Comparison of ENCODE assay signal across 13 mouse cellular contexts in genomic region chr16:86454031-86454430, GRCm38 (mm10).
"Had no signal": no experiment of that assay in that cellular context is flagged by ENCODE, and none has a peak within 500 bp of the region (broad histone marks: within the 10 kb centered on the region; RNA-seq: fewer than 3 reads in every experiment).

No protein-coding gene starts in this region.

- H3K36me3 ChIP-seq: limb, embryonic 10.5 days; liver, embryonic 12.5 days; lung, embryonic 15.5 days; midbrain, embryonic 15.5 days; neural tube, embryonic 12.5 days had no signal

- H3K9me3 ChIP-seq: limb, embryonic 10.5 days; liver, embryonic 12.5 days; lung, embryonic 15.5 days; midbrain, embryonic 15.5 days; neural tube, embryonic 12.5 days had no signal

- DNase-seq: kidney, adult 11 months; lung, postnatal 14 days; thymus, postnatal 4 days had no signal

- H3K4me1 ChIP-seq: liver, embryonic 12.5 days; lung, embryonic 15.5 days; megakaryocyte, embryonic 14.5 days; midbrain, embryonic 15.5 days; neural tube, embryonic 12.5 days had no signal

- H3K9ac ChIP-seq: liver, embryonic 12.5 days; lung, embryonic 15.5 days; midbrain, embryonic 15.5 days; neural tube, embryonic 12.5 days had no signal

- H3K27ac ChIP-seq: left cerebral cortex, adult 2 months; limb, embryonic 10.5 days; liver, embryonic 12.5 days; lung, embryonic 15.5 days; macrophage; midbrain, embryonic 15.5 days; neural tube, embryonic 12.5 days; stomach, postnatal 0 days had no signal

- ATAC-seq: liver, embryonic 12.5 days; midbrain, embryonic 15.5 days had no signal

- H3K4me3 ChIP-seq: left cerebral cortex, adult 2 months; limb, embryonic 10.5 days; liver, embryonic 12.5 days; lung, embryonic 15.5 days; megakaryocyte, embryonic 14.5 days; midbrain, embryonic 15.5 days; neural tube, embryonic 12.5 days had no signal

- H3K27me3 ChIP-seq: liver, embryonic 12.5 days; lung, embryonic 15.5 days; megakaryocyte, embryonic 14.5 days; midbrain, embryonic 15.5 days; neural tube, embryonic 12.5 days had no signal

- H3K4me2 ChIP-seq: liver, embryonic 12.5 days; lung, embryonic 15.5 days; midbrain, embryonic 11.5 days; midbrain, embryonic 15.5 days; neural tube, embryonic 12.5 days had no signal
